Mouse (Mus musculus): ENCODE measurements around the gene Trim2. TPM values are rescaled to one million over a fixed set of nuclear protein-coding genes. Genes with fewer than 3 reads are reported as not detected.

The Trim2 gene
- polyA plus RNA-seq, 1 experiment from 2014 or later: 24.9 TPM

DNA sequence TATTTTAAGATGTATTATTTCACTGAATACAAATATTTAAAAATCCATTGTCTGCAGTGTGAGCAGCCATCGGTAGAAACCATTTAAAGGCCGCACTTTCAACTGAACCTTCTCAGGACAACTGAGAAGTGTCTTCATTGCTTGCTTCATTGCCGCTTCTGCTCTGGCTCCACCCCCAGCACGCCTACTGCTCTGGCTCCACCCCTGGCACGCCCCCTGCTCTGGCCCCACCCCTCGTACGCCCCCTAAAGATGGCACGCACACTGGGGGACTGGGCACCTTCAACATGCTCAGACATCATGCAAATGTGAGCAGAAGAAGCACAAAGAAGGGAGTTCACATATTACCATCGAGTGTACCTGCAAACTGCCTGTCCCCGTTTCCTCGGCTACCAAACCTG is 134.3 kb downstream of the Trim2 start:
- Histone ChIP-seq H3K4me1 (ENCODE audit: control insufficient read depth, insufficient read depth, low read length) (no peaks in the 10 kb centered on the region), H3K36me3 (ENCODE audit: control insufficient read depth, insufficient read depth, low read length) (peaks cover 16% of the 10 kb centered on the region; the same call in 1 of the 2 replicates), H3K9me3 (ENCODE audit: control insufficient read depth, low read length) (no peaks in the 10 kb centered on the region), H3K4me3 (ENCODE audit: low read depth, low read length) (no peak overlapping the region), H3K9ac (ENCODE audit: low read depth, low read length) (no peak overlapping the region), H3K27ac (replicated peaks; ENCODE audit: low read depth, low read length) (no peak overlapping the region), H3K27me3 (replicated peaks; ENCODE audit: control insufficient read depth, insufficient read depth, low read length) (no peaks in the 10 kb centered on the region), H3K4me2 (ENCODE audit: low read depth, low read length) (no peak overlapping the region)
- DNase-seq (ENCODE audit: low spot score) (no peak), ATAC-seq (ENCODE audit: low read depth) (no peak)
- 51% methylated on average over 11 of the region's 11 CpGs for WGBS

DNA sequence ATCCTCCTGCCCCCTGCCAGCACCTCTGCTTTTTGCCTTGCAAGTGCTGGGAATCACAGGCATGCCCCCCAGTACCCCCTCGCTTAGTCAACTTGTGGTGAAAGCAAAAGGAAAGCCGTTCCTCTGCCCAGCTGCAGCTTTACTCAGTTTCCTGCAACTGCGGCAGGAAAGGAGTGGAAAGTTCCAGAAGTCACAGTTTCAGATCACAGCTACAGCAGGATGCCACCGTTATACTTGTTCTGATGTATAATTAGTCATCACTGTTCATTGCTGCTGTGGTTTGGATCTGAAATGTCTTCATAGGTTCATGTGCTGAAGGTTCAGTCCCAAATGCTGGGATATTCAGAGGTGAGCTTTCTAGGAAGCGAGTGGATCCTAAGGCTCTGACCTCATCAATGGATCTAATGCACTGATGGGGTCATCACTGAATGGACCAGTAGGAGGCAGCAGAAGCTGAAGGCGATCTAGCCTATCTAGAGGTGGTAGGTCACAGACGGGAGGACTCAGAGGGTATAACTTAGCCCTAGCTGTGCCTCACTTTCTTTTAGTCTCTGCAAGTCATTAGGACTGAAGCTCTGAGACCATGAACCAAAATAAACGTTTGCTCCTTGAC is 137.2 kb downstream of the Trim2 start:
- Histone ChIP-seq H3K9me3 (ENCODE audit: control insufficient read depth, low read length) (no peaks in the 10 kb centered on the region), H3K9ac (ENCODE audit: low read depth, low read length) (no peak overlapping the region), H3K27me3 (replicated peaks; ENCODE audit: control insufficient read depth, insufficient read depth, low read length) (no peaks in the 10 kb centered on the region), H3K4me3 (ENCODE audit: low read depth, low read length) (no peak overlapping the region), H3K4me1 (ENCODE audit: control insufficient read depth, insufficient read depth, low read length) (no peaks in the 10 kb centered on the region), H3K4me2 (ENCODE audit: low read depth, low read length) (no peak overlapping the region), H3K36me3 (ENCODE audit: control insufficient read depth, insufficient read depth, low read length) (peaks cover 38% of the 10 kb centered on the region), H3K27ac (replicated peaks; ENCODE audit: low read depth, low read length) (no peak overlapping the region)
- no peak for DNase-seq (ENCODE audit: low spot score)
- ATAC-seq (ENCODE audit: low read depth): no peak
- 67% methylated on average over 8 of the region's 8 CpGs for WGBS

DNA sequence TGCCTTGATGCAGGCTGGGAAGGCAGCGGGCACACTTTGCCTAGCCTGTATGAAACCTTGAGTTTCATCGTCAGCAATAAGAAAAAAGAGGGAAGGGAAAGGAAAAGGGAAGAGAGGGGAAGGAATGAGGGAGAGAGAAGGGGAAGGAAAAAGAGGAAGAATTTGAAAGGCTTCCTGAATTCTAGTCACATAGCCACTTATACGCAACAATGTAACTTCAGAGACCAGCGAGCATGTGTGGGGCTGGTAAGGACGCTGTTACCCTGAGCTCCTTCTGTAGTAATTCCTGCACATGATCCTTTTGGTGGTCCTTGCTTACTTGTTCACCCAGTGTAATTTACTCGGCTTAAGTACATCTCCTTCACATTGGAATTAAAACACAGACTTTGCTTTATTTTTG is 137.7 kb downstream of the Trim2 start:
- 86% methylated on average over 6 of the region's 6 CpGs for WGBS
- no peak for ATAC-seq (ENCODE audit: low read depth)

GRCm38 (mm10) chr3:84166073-84166472 is 140.6 kb downstream of the Trim2 start:
- 93% methylated on average over 5 of the region's 5 CpGs for WGBS
- Histone ChIP-seq H3K4me3 (ENCODE audit: low read depth, low read length) (no peak overlapping the region), H3K36me3 (ENCODE audit: control insufficient read depth, insufficient read depth, low read length) (peaks cover 36% of the 10 kb centered on the region), H3K4me1 (ENCODE audit: control insufficient read depth, insufficient read depth, low read length) (no peaks in the 10 kb centered on the region), H3K9me3 (ENCODE audit: control insufficient read depth, low read length) (no peaks in the 10 kb centered on the region), H3K27me3 (replicated peaks; ENCODE audit: control insufficient read depth, insufficient read depth, low read length) (no peaks in the 10 kb centered on the region), H3K9ac (ENCODE audit: low read depth, low read length) (no peak overlapping the region), H3K4me2 (ENCODE audit: low read depth, low read length) (no peak overlapping the region), H3K27ac (replicated peaks; ENCODE audit: low read depth, low read length) (no peak overlapping the region)
- DNase-seq (ENCODE audit: low spot score) (no peak), ATAC-seq (ENCODE audit: low read depth) (no peak)

More for the DNA sequence above, 137.7 kb downstream of the Trim2 start:
- DNase-seq (ENCODE audit: low spot score): no peak
- H3K4me2 ChIP-seq (ENCODE audit: low read depth, low read length): no peak overlapping the region
- no peak overlapping the region for H3K27ac ChIP-seq (replicated peaks; ENCODE audit: low read depth, low read length)
- no peak overlapping the region for H3K9ac ChIP-seq (ENCODE audit: low read depth, low read length)
- no peaks in the 10 kb centered on the region for H3K9me3 ChIP-seq (ENCODE audit: control insufficient read depth, low read length)
- no peaks in the 10 kb centered on the region for H3K27me3 ChIP-seq (replicated peaks; ENCODE audit: control insufficient read depth, insufficient read depth, low read length)
- peaks cover 43% of the 10 kb centered on the region for H3K36me3 ChIP-seq (ENCODE audit: control insufficient read depth, insufficient read depth, low read length)
- no peak overlapping the region for H3K4me3 ChIP-seq (ENCODE audit: low read depth, low read length)
- H3K4me1 ChIP-seq (ENCODE audit: control insufficient read depth, insufficient read depth, low read length): no peaks in the 10 kb centered on the region

GRCm38 (mm10) chr3:84165391-84165790 is 141.3 kb downstream of the Trim2 start:
- 85% methylated on average over 3 of the region's 3 CpGs for WGBS
- H3K4me3 ChIP-seq (ENCODE audit: low read depth, low read length): no peak overlapping the region
- no peak for ATAC-seq (ENCODE audit: low read depth)

GRCm38 (mm10) chr3:84157559-84158350 is 148.9 kb downstream of the Trim2 start:
- Histone ChIP-seq H3K9me3 (ENCODE audit: control insufficient read depth, low read length) (no peaks in the 10 kb centered on the region), H3K4me3 (ENCODE audit: low read depth, low read length) (no peak overlapping the region), H3K4me1 (ENCODE audit: control insufficient read depth, insufficient read depth, low read length) (0 out of 2 replicates have a peak, but pooled peaks cover 12% of the 10 kb centered on the region), H3K27ac (replicated peaks; ENCODE audit: low read depth, low read length) (no peak overlapping the region), H3K4me2 (ENCODE audit: low read depth, low read length) (no peak overlapping the region), H3K27me3 (replicated peaks; ENCODE audit: control insufficient read depth, insufficient read depth, low read length) (no peaks in the 10 kb centered on the region), H3K9ac (ENCODE audit: low read depth, low read length) (no peak overlapping the region), H3K36me3 (ENCODE audit: control insufficient read depth, insufficient read depth, low read length) (0 out of 2 replicates have a peak, but pooled peaks cover 14% of the 10 kb centered on the region)
- DNase-seq (ENCODE audit: low spot score): no peak
- WGBS: 77% methylated on average over 4 of the region's 4 CpGs
- ATAC-seq (ENCODE audit: low read depth): no peak

More at GRCm38 (mm10) chr3:84165391-84165790, 141.3 kb downstream of the Trim2 start:
- no peaks in the 10 kb centered on the region for H3K27me3 ChIP-seq (replicated peaks; ENCODE audit: control insufficient read depth, insufficient read depth, low read length)
- H3K4me1 ChIP-seq (ENCODE audit: control insufficient read depth, insufficient read depth, low read length): no peaks in the 10 kb centered on the region
- no peaks in the 10 kb centered on the region for H3K9me3 ChIP-seq (ENCODE audit: control insufficient read depth, low read length)
- no peak overlapping the region for H3K9ac ChIP-seq (ENCODE audit: low read depth, low read length)
- H3K36me3 ChIP-seq (ENCODE audit: control insufficient read depth, insufficient read depth, low read length): peaks cover 35% of the 10 kb centered on the region
- H3K27ac ChIP-seq (replicated peaks; ENCODE audit: low read depth, low read length): no peak overlapping the region
- DNase-seq (ENCODE audit: low spot score): no peak
- H3K4me2 ChIP-seq (ENCODE audit: low read depth, low read length): no peak overlapping the region

DNA sequence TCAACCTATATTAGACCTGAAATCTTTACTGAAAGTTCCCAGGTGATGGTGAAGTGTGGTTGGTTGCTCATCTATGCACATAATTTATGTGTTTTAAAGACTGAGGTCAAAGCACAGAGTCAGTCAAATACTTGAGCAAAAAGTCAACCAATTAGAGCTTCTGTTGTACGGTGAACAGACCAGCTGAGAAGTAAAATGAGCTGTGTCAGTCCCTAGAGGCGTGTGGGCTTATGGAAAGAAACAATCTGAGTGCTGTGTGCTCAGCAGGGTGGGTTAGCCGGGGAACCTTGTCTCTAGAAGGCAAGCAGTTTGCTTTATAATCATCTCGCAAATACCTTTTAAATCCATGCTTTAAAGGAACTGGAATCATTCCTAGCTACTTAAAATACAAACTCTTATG is 149.7 kb downstream of the Trim2 start:
- H3K9me3 ChIP-seq (ENCODE audit: control insufficient read depth, low read length): no peaks in the 10 kb centered on the region
- DNase-seq (ENCODE audit: low spot score): peak; percentile 59
- no peak overlapping the region for H3K4me2 ChIP-seq (ENCODE audit: low read depth, low read length)
- no peak overlapping the region for H3K27ac ChIP-seq (replicated peaks; ENCODE audit: low read depth, low read length)
- no peak overlapping the region for H3K4me3 ChIP-seq (ENCODE audit: low read depth, low read length)
- no peak overlapping the region for H3K9ac ChIP-seq (ENCODE audit: low read depth, low read length)
- no peak for ATAC-seq (ENCODE audit: low read depth)
- H3K27me3 ChIP-seq (replicated peaks; ENCODE audit: control insufficient read depth, insufficient read depth, low read length): no peaks in the 10 kb centered on the region
- 0 out of 2 replicates have a peak, but pooled peaks cover 12% of the 10 kb centered on the region for H3K4me1 ChIP-seq (ENCODE audit: control insufficient read depth, insufficient read depth, low read length)
- 28% methylated on average over 4 of the region's 4 CpGs for WGBS
- 0 out of 2 replicates have a peak, but pooled peaks cover 14% of the 10 kb centered on the region for H3K36me3 ChIP-seq (ENCODE audit: control insufficient read depth, insufficient read depth, low read length)

GRCm38 (mm10) chr3:84156105-84156504 is 150.6 kb downstream of the Trim2 start:
- 33% methylated on average over 6 of the region's 6 CpGs for WGBS
- ATAC-seq (ENCODE audit: low read depth) (no peak), DNase-seq (ENCODE audit: low spot score) (no peak)
- H3K4me2 ChIP-seq (ENCODE audit: low read depth, low read length): peak overlapping the region; percentile 97
- H3K27ac ChIP-seq (replicated peaks; ENCODE audit: low read depth, low read length): peak overlapping the region; percentile 55; the same call in 1 of the 2 replicates
- 0 out of 2 replicates have a peak, but pooled peaks cover 14% of the 10 kb centered on the region for H3K36me3 ChIP-seq (ENCODE audit: control insufficient read depth, insufficient read depth, low read length)
- H3K9ac ChIP-seq (ENCODE audit: low read depth, low read length): peak overlapping the region; percentile 78; the same call in 1 of the 2 replicates
- H3K4me3 ChIP-seq (ENCODE audit: low read depth, low read length): peak overlapping the region; percentile 63
- H3K9me3 ChIP-seq (ENCODE audit: control insufficient read depth, low read length): no peaks in the 10 kb centered on the region
- 0 out of 2 replicates have a peak, but pooled peaks cover 12% of the 10 kb centered on the region for H3K4me1 ChIP-seq (ENCODE audit: control insufficient read depth, insufficient read depth, low read length)
- no peaks in the 10 kb centered on the region for H3K27me3 ChIP-seq (replicated peaks; ENCODE audit: control insufficient read depth, insufficient read depth, low read length)

Measured in embryonic facial prominence, embryonic 14.5 days (tissue).